Mouse (Mus musculus): ENCODE data around the gene Cass4. TPM values are rescaled to one million over a fixed set of nuclear protein-coding genes. Genes with fewer than 3 reads are reported as not detected.

The Cass4 gene
- total RNA-seq, 2 experiments from 2014 or later = not detected

DNA sequence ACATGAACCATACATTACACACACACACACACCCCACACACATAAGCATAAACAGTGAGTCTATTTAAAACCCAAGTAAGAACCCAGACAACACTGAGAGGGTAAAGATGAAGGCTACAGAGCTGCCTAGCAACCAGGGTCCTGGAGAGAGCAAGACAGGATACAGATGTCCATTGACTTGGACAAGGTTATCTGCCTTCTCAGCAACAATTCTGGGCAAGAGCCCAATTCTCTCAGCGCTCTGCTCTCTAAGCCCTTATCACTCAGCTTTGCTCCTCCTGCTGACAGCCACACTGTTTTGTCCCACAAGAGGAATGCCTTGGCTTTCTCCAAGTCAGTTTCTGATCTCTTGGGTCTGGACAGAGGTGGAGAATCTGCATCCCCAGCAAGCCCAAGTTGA, 37.0 kb downstream of the Cass4 start:
- peak; percentile 96 for ATAC-seq (replicated peaks; ENCODE audit: low FRiP score, low TSS enrichment, poor library complexity, severe bottlenecking)

DNA sequence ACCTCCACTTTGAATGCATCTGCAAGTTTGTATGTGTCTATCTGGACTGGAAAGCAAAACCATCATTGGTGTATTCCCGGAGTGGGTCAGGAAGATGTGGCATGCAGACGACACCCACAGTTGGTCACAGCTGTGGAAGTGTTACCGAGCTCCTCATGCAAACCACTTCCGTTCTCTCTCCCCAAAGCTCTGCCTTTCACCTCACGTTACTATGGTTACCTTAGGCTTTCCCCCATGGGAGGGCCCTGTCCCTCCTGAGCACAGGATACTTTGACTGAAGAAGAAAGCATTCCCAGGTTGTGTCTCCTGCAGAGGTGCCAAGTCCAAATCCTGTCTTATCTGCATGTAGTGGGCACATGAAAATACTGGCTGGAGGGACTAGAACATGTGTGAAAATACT, 40.2 kb downstream of the Cass4 start:
- no peak for ATAC-seq (replicated peaks; ENCODE audit: low FRiP score, low TSS enrichment, poor library complexity, severe bottlenecking)

DNA sequence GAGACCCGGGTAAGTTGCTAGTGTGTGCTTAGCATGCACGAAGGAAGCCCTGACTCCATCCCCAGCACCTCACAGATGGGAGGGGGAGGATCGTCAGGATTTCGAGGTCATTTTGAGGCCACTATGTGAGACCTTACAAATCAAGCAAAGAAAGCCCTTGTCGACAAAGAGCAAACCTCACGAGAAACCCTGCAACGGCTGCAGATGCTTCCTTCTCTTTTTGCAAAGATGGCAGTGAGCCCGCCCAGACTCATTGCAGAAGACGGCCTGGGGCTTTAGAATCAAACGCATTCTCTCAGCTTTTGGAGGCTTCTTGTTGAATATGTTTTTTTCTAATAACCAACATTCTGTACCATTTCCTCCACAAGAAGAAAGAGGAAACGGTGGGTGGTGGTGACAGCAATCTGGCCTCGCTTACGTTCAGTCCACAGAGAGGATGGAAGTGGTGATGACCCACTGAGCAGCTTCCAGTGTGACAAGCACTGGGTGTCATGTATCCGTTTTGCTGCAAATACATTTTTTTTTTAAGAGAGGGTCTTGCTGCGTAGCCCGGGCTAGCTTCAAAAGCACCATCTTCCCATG, 43.9 kb downstream of the Cass4 start:
- ATAC-seq (replicated peaks; ENCODE audit: low FRiP score, low TSS enrichment, poor library complexity, severe bottlenecking) = no peak

DNA sequence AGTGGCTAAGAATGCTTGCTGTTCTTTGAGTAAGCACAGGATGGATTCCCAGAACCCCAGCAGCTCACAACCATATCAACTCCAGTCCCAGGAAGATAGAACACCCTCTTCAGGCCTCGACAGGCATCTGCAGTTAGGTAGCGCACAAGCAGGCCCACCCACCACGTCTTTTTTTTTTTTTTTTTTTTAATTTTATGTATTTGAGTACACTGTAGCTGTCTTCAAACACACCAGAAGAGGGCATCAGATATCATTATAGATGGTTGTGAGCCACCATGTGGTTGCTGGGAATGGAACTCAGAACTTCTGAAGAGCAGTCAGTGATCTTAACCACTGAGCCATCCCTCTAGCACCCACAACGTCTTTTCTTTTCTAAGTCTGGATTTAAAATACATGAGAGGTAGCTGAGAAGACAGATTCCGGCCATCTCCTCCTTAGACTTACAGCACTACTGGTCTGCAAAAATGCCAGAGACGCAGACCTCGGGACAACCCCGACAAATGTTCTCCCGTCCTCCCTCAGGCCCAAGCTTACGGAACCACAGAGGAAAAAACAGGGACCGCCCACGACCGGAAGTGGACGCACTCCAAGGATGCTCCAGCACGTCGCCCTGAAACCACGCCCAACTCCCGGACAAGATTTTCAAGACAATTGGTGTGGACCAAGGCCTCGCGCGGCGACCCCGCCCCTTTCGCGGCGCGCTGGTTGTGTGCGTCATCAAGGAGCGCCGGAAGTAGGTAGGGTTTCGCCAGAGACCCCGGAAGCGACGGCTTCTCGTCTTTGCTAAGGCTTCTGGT, 46.4 kb downstream of the Cass4 start, which contains the start of gene Rtf2:
Gene Rtf2, plus strand, starts transcription at position 714 of the 797 bp plus-strand sequence.
- ATAC-seq (replicated peaks; ENCODE audit: low FRiP score, low TSS enrichment, poor library complexity, severe bottlenecking) = peak; percentile 87

DNA sequence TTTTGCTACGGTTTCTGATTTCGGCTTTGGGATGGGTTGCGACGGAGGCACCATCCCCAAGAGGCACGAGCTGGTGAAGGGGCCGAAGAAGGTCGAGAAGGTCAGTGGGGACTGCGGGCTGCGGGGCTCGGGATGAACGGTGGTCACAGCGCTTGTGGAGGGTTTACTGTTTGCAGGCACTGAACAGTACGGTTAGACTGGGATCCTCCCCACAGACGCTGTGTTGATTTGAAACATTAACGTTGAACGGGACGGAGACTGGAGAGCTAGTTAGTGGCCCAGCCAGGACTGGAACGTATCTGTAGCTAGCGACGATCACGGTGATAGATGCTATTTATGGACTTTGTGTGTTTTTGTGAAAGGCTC, 47.0 kb downstream of the Cass4 start:
- peak; percentile 35 for ATAC-seq (replicated peaks; ENCODE audit: low FRiP score, low TSS enrichment, poor library complexity, severe bottlenecking)

DNA sequence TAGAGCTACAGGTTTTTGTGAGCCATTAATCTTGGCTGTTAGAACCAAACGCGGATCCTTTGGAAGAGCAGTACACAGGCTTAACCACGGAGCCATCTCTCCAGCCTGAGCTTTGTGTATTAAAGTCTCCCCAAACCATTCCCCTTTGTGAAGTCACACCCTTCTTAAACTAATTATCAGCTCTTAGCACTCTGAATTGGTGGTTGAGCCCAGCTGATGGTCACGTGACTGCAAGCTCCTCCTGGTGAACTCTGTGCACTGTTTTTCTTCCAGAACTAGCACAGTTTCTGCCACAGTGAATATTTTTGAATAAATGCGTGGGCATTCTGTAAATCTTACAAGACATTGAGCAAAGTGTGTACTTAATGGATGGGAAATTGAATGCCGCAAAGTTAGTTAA, 47.6 kb downstream of the Cass4 start:
- ATAC-seq (replicated peaks; ENCODE audit: low FRiP score, low TSS enrichment, poor library complexity, severe bottlenecking) = peak; percentile 78

DNA sequence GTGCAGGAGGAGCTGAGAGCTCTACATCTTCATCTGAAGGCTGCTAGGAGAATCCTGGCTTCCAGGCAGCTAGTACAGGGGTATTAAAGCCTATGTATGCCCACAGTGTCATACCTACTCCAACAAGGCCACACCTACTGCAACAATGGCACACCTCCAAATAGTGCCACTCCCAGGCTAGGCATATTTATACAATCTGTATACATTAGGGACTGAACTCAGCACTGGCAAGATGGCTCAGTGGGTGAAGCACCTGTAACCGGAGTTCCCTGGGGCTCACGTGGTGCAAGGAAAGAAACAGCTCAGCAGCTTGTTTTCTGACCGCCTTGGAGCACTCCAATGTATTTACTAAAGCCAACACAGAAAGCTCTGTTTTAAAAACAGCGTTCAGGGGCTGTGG, 52.0 kb downstream of the Cass4 start:
- ATAC-seq (replicated peaks; ENCODE audit: low FRiP score, low TSS enrichment, poor library complexity, severe bottlenecking) = no peak

DNA sequence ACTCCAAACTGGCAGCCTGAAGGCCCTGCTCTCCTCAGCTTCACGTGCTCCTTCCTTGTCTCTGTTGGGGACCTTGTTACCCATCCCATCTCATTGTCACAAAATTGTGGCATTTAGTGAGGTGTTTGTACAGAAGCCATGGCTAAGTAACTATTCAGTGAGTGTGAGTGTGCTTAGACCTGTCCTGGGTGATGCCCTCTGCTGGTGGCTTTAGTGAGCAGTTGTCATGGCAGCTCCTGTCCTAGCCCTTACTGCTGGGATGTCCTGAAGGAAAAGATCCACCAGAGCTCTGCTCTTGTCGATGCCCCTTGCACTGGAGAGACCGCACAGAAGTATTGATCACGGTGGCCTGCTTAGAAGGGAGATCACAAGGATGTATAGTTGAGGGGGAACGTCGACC, 53.7 kb downstream of the Cass4 start:
- peak; percentile 62; the same call in 1 of the 2 replicates for ATAC-seq (replicated peaks; ENCODE audit: low FRiP score, low TSS enrichment, poor library complexity, severe bottlenecking)

DNA sequence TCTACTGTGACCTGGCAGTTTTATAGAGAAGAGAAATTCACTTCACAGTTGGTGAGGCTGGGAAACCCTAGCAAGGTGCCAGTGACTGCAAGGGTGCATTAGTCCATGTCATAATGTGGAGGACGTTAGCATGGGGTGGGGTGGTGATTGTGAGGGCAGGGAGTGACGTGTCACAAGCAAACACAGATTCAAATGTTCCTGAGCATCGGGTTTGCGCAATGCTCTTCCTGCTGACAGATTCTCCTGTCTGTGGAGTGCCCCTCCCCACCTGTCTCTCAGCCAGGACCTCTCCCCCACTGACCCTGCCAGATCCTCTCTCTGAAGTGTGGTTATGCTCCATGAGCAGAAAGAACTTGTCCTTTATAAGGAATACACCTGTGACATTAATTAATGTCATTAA, 54.7 kb downstream of the Cass4 start:
- ATAC-seq (replicated peaks; ENCODE audit: low FRiP score, low TSS enrichment, poor library complexity, severe bottlenecking) = no peak

DNA sequence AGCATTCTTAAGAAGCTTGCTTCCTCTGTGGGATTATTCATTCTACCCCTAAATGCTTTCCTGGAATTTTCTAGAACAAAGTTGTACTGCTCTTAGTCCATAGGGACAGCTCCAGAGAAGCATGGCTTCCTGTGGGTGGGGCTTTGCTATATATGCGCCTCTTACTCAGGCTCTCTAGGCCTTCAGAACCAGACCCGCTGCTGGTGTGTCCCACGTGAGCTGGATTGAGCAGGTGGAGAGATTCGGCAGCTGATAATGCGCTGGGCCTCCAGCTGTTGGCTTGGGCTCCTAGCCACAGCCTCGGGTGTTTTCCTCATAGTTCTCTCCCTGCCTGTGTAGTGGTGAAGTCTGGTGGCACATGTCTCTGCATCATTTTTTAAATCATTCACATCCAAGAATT, 57.0 kb downstream of the Cass4 start:
- no peak for ATAC-seq (replicated peaks; ENCODE audit: low FRiP score, low TSS enrichment, poor library complexity, severe bottlenecking)

DNA sequence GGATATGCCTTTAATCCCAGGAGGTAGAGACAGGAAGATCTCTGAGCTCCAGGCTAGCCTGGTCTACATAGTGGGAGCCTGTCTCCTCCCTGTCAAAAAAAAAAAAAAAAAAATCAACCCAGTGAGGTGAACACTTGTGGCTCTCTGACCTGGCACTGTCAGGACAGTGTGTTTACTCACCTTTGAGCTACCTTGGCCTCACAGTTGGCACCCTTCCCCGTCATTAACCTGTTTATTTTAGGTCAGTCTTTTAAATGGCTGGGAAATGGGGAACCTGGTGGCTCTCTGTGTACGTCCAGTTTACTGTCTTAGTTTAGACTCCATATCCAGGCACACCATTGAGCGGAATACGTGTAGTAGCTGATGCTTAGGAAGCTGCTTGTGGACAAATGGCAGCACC, 58.4 kb downstream of the Cass4 start:
- no peak for ATAC-seq (replicated peaks; ENCODE audit: low FRiP score, low TSS enrichment, poor library complexity, severe bottlenecking)

DNA sequence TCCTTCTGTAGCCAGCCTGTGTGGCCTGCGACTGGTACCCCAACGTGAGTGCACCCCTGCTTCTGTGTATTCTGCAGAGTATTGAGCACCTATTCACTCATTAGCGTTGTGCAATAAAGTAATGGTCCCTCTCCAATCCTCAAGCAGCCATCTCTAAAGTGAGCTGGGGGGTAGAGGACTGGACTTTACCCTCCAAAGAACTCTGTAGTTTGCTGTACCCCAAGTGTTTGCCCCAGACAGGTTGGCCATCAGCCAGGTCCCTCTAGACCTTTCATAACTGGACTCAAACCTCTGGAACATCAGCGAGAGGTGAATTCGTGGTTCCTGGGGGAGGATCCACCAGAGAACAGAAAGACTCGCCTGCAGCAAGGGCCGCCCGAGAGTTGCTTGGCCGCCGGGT, 58.9 kb downstream of the Cass4 start:
- no peak for ATAC-seq (replicated peaks; ENCODE audit: low FRiP score, low TSS enrichment, poor library complexity, severe bottlenecking)

DNA sequence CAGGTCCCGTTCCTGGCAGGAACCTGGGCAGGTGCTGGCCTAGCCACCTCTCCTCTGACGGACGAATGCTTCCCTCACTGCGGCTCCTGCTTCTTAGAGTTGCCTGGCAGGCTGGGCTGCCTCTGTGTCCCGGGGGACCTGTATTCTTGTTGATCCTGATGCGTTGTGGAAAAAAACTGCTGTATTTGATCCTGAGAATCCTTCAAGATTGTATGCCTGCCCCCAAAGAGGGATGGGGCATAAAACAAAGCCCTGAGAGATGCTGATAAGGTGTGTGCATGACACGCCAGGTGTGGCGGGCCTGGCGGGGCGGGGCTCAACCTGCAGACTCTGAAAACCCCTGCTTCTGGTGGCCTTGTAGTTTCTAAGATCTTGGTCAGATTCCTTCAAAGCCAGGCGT, 64.9 kb downstream of the Cass4 start, which contains the start of gene Gcnt7:
Gene Gcnt7, minus strand, starts transcription at position 101 of the 400 bp plus-strand sequence.
- ATAC-seq (replicated peaks; ENCODE audit: low FRiP score, low TSS enrichment, poor library complexity, severe bottlenecking) = no peak

DNA sequence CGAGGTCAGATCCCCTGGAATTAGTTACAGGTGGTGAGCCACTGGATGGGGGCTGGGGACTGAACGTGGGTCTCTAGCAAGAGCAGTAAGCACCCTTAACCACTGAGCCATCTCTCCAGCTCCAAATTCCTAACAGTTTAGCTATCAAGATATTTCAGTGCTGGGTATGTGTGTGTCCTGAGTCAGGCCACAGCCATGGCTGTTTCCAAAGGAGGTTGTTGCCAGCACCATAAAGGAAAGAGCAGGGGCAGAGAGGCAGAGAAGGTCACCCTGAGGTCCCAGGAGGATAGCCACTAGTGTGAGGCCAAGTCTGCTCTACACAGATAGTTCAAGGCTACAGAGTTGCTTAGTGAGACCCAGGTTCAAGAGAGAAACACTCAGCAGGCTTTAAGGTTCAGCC, 67.1 kb downstream of the Cass4 start:
- ATAC-seq (replicated peaks; ENCODE audit: low FRiP score, low TSS enrichment, poor library complexity, severe bottlenecking) = no peak

DNA sequence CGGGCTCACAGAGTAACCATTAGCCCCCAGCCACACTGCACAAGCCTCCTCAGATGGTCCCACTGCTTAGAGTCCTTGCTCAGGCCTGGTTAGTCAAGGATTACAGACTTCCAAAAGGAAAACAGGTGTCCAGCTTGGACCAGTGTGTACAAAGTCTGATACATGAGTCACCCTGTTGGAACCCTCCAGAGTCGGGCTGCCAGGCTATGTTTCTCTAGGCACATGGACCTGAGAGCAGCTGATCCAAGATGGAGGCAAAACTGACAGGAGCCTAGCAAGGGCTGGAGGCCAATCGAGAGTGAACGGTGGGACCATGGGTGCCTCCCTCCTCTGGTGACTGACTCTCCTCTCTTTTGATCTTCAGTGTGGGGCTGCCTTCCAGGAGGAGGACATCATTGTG, 69.2 kb downstream of the Cass4 start:
- ATAC-seq (replicated peaks; ENCODE audit: low FRiP score, low TSS enrichment, poor library complexity, severe bottlenecking) = no peak

DNA sequence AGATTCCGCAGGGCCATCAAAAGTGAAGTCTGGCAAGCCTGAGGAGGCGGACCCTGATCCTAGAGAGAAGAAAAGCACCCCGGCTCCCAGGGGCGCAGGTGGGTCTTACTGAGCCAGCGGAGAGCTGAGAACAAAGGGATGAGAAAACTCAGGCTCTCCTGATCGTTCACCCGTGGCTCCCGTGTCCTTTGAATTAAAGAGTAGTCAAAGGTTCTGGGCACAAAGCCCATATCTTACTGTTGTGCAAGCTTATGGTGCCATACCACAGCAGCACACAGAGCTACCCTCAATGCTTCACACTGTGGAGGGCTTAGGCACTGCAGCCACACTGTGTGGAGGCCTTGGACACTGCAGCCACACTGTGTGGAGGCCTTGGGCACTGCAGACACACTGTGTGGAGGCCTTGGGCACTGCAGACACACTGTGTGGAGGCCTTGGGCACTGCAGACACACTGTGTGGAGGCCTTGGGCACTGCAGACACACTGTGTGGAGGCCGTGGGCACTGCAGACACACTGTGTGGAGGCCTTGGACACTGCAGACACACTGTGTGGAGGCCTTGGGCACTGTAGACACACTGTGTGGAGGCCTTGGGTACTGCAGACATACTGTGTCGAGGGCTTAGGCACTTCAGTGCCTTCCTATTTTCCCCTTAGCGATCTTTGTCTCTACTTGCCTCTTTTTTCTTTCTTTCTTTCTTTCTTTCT, 73.0 kb downstream of the Cass4 start:
- no peak for ATAC-seq (replicated peaks; ENCODE audit: low FRiP score, low TSS enrichment, poor library complexity, severe bottlenecking)

DNA sequence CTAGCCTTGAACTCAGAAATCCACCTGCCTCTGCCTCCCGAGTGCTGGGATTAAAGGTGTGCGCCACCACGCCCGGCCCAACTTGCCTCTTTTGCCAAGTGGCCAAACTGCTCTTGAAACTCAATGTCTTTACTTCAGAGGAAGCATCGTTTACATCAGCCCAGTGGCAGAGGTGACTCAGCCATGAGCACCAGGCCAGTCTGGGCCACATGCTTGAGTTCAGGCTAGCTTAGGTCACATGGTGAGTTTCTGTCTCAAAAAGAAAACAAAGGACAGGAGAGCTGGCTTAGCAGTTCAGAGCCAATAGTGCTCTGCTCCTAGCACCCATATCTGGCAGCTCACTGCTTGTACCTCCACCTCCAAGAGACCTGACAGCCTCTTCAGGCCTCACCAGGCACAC, 73.6 kb downstream of the Cass4 start:
- ATAC-seq (replicated peaks; ENCODE audit: low FRiP score, low TSS enrichment, poor library complexity, severe bottlenecking) = no peak

DNA sequence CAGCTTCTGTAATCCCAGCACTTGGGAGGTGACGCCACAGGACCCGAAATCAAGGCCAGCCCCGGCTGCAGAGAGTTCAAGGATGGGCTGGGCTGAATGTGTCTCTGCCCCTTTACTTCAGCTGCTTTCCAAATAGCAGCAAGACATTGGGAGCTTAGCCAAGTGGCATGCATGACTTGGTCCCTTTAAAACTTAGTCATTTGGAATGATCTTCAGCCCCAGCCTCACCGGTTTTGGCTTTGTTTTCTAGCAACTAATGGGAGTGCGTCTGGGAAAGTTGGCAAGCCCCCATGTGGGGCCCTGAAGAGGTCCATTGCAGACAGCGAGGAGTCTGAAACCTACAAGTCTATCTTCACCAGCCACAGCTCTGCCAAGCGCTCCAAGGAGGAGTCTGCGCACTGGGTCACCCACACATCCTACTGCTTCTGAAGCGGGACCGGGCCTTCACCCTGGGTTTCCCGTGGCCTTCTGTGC, 74.8 kb downstream of the Cass4 start:
- no peak for ATAC-seq (replicated peaks; ENCODE audit: low FRiP score, low TSS enrichment, poor library complexity, severe bottlenecking)

DNA sequence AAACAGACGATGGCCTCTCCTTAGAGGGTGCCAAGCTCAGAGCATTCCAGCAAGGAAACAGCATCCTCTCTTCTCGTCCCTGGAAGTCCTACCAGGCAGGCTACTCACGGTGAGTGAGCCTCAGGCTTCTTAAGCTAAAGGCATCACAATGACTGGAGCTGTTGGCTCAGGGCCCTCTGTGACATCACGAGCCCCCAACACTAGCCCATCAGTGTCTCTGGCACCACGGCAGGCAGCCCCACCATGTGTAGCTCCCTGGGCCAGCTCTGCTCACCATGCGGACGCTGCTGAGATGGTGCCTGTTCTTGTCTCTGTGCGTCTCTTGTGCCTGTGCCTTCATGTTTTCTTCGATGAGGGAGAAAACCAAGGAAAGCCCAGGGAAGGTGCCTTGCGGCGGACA, 78.7 kb downstream of the Cass4 start, which contains the start of gene Fam209:
Gene Fam209, plus strand, starts transcription at position 203 of the 400 bp plus-strand sequence.
- no peak for ATAC-seq (replicated peaks; ENCODE audit: low FRiP score, low TSS enrichment, poor library complexity, severe bottlenecking)

DNA sequence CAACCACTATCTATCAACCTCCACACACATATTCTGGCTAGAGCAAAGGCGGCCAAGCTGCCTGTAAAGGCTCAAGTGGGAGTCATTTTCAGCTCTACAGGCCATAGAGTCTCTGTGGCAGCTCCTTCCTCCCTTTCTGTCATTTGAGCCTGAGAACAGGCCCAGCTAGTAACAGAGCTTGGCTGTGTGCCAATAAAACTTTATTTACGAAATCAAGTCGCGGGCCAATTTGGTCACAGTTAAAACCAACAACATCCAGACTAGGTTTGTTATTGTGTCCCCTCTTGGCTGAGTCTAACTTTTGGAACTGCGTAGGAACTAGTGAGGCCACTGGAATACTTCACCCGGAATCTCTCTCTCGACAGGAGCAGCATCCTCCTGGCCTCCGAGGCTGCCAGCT, 80.0 kb downstream of the Cass4 start:
- no peak for ATAC-seq (replicated peaks; ENCODE audit: low FRiP score, low TSS enrichment, poor library complexity, severe bottlenecking)
